In genomic region chr14:120806553-120806893, GRCm38 (mm10) we compare ENCODE assay signal across 9 mouse cellular contexts.
DNase-seq lines count a peak whose midpoint lies in the region; ATAC-seq and TF ChIP-seq lines count a peak whose summit lies in the region.
"Had no signal": no experiment of that assay in that cellular context is flagged by ENCODE, and none has a peak within 500 bp of the region (broad histone marks: within the 10 kb centered on the region; RNA-seq: fewer than 3 reads in every experiment).

No protein-coding gene starts in this region.

- no peaks in the 10 kb centered on the region for H3K79me2 ChIP-seq in liver, adult 2 months (ENCODE audit: control insufficient read depth, insufficient read depth, low read length)

- no peak for TF ChIP-seq POLR2A in liver, adult 2 months (IDR thresholded peaks at IDR 0.05; ENCODE audit: extremely low read depth, insufficient read depth, low read length)

- peaks cover 12% of the 10 kb centered on the region for H3K9me3 ChIP-seq in forebrain, embryonic 10.5 days
- no peaks in the 10 kb centered on the region for H3K9me3 ChIP-seq in forebrain, embryonic 15.5 days
- no peaks in the 10 kb centered on the region for H3K9me3 ChIP-seq in intestine, postnatal 0 days (ENCODE audit: control insufficient read depth)

- TF ChIP-seq CTCF in liver, adult 2 months (IDR thresholded peaks at IDR 0.05; ENCODE audit: low read depth, low read length) = no peak
- TF ChIP-seq CTCF in intestine, postnatal 0 days (IDR thresholded peaks at IDR 0.05; ENCODE audit: low read depth) = no peak

- H3K27me3 ChIP-seq in forebrain, embryonic 10.5 days (ENCODE audit: poor library complexity, severe bottlenecking) = no peaks in the 10 kb centered on the region
- no peaks in the 10 kb centered on the region for H3K27me3 ChIP-seq in forebrain, embryonic 15.5 days
- H3K27me3 ChIP-seq in liver, adult 2 months (ENCODE audit: control insufficient read depth, insufficient read depth, low read length) = no peaks in the 10 kb centered on the region
- no peaks in the 10 kb centered on the region for H3K27me3 ChIP-seq in intestine, postnatal 0 days (replicated peaks; ENCODE audit: control insufficient read depth, insufficient read depth, low read length)

- H3K36me3 ChIP-seq in forebrain, embryonic 10.5 days (replicated peaks) = no peaks in the 10 kb centered on the region
- H3K36me3 ChIP-seq in forebrain, embryonic 15.5 days = no peaks in the 10 kb centered on the region
- H3K36me3 ChIP-seq in liver, adult 2 months (ENCODE audit: control insufficient read depth, insufficient read depth, low read length) = no peaks in the 10 kb centered on the region
- no peaks in the 10 kb centered on the region for H3K36me3 ChIP-seq in intestine, postnatal 0 days (ENCODE audit: control insufficient read depth, insufficient read depth)

- H3K4me3 ChIP-seq in forebrain, embryonic 10.5 days = no peak overlapping the region
- H3K4me3 ChIP-seq in forebrain, embryonic 15.5 days = no peak overlapping the region
- no peak overlapping the region for H3K4me3 ChIP-seq in liver, adult 2 months (ENCODE audit: insufficient read depth, low read depth, low read length)
- H3K4me3 ChIP-seq in intestine, postnatal 0 days (ENCODE audit: low read depth, low read length) = no peak overlapping the region

- H3K4me1 ChIP-seq in forebrain, embryonic 10.5 days = peaks cover 40% of the 10 kb centered on the region
- H3K4me1 ChIP-seq in forebrain, embryonic 15.5 days = peaks cover 20% of the 10 kb centered on the region
- no peaks in the 10 kb centered on the region for H3K4me1 ChIP-seq in liver, adult 2 months (ENCODE audit: control insufficient read depth, insufficient read depth, low read length)
- H3K4me1 ChIP-seq in intestine, postnatal 0 days (replicated peaks; ENCODE audit: control insufficient read depth, insufficient read depth, low read length) = no peaks in the 10 kb centered on the region

- ATAC-seq in forebrain, embryonic 15.5 days (replicated peaks) = no peak
- 0 out of 2 replicates have a peak, but pooled peaks have one; percentile 13 for ATAC-seq in intestine, postnatal 0 days

- H3K27ac ChIP-seq in forebrain, embryonic 10.5 days = peak overlapping the region; percentile 91; the same call in 1 of the 2 replicates
- no peak overlapping the region for H3K27ac ChIP-seq in forebrain, embryonic 15.5 days (replicated peaks)
- H3K27ac ChIP-seq in liver, adult 2 months (replicated peaks; ENCODE audit: insufficient read depth, low read depth, low read length) = no peak overlapping the region
- H3K27ac ChIP-seq in intestine, postnatal 0 days (ENCODE audit: low read depth, low read length) = no peak overlapping the region

- no peak overlapping the region for H3K4me2 ChIP-seq in forebrain, embryonic 15.5 days (replicated peaks)
- H3K4me2 ChIP-seq in intestine, postnatal 0 days (replicated peaks; ENCODE audit: low read depth) = 0 out of 2 replicates have a peak overlapping the region, but pooled peaks have one; percentile 10

- no peak overlapping the region for H3K9ac ChIP-seq in forebrain, embryonic 15.5 days (replicated peaks)
- H3K9ac ChIP-seq in liver, adult 2 months (ENCODE audit: low read depth, low read length) = no peak overlapping the region
- no peak overlapping the region for H3K9ac ChIP-seq in intestine, postnatal 0 days (ENCODE audit: low read depth, low read length)

- WGBS in forebrain, embryonic 10.5 days = 53% methylated on average over 9 of the region's 10 CpGs
- 58% methylated on average over 10 of the region's 10 CpGs for WGBS in forebrain, embryonic 15.5 days
- 56% methylated on average over 10 of the region's 10 CpGs for WGBS in liver, adult 2 months
- 38% methylated on average over 8 of the region's 10 CpGs for WGBS in intestine, postnatal 0 days

- no peak for DNase-seq in forebrain, embryonic 10.5 days (ENCODE audit: extremely low spot score, low spot score)
- peak; percentile 14 for DNase-seq in liver, adult 2 months (ENCODE audit: extremely low read depth, low read depth, low spot score)
- no peak for DNase-seq in liver
- DNase-seq in lung, postnatal 36 days = peak; percentile 56
- no peak for DNase-seq in gastrocnemius, postnatal 25 days
- no peak for DNase-seq in urinary bladder, postnatal 4 days (ENCODE audit: low spot score in 2 of 2)
- DNase-seq: cerebellum, adult 9-11 months had no signal

Comparison
In these comparisons a context has a peak if more than half of its experiments do, and no peak if none do; other contexts are left out.
1. DNase-seq: peak in liver, adult 2 months (single experiment) and lung, postnatal 36 days (single experiment); none in forebrain, embryonic 10.5 days (single experiment), liver (single experiment), gastrocnemius, postnatal 25 days (single experiment) and urinary bladder, postnatal 4 days (0 of 2).